Mouse (Mus musculus) spleen, postnatal 36 days (tissue): ENCODE measurements around the gene Snrnp200.
"Not testable (repeated sequence)": the region's sequence is repeated elsewhere in the genome, so short reads cannot be mapped to it uniquely, and the experiment has no call there.

Experiments used
- DNase-seq, 2 experiments: peaks; one replicate each; pipeline ENCODE4 v3.0.0; 2022; ENCODE audit warnings: low spot score in 2 of 2, mixed read lengths in 1 of 2

Gene Snrnp200

DNA sequence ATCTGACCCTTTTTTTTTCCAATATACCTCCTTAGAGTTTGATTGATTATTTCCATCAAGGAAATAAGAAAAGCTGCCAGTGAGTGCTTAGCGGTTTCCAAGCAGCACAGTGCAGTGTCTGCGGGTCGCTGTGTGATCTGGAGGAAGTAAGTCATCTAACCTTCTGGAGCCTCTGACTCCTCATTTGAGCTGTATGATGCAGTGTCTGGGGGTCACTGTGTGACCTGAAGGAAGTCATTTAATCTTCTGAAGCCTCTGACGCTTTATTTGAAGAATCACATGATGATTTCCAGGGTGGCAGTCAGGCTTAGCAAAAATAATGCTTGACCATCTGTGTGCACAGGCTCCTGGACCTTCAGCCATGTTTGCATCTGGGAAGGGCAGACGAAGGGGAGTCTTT is 44.6 kb downstream of the Snrnp200 start:
- DNase-seq, result no peak

DNA sequence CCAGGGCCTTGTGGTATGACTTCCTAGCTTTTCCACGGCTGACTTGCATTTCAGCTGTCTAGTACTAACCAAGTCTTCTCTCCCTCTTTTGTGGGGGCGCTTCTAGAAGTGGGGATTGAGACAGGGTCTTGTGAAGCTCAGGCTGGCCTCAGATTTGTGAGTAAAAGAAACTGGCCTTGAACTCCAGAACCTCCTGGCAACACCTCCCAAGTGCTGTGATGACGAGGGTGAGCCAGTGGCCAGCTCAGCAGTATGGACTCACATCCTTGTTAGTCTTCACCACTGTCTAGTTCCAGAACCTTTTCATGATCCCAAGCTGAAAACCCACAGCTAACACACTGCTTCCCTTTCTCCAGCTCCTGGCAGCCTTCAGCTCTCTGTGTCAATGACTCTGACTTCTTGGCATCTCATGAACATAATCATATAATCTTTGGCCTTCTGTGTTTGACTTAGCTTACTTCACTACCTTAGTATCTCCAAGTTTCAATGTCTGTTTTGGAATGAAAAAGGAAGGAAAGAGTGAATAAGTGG is 46.5 kb downstream of the Snrnp200 start:
- no peak for DNase-seq

GRCm38 (mm10) chr2:127255294-127255693 is 47.1 kb downstream of the Snrnp200 start:
- no peak for DNase-seq

GRCm38 (mm10) chr2:127259340-127259739 is 51.2 kb downstream of the Snrnp200 start:
- no peak for DNase-seq

GRCm38 (mm10) chr2:127262480-127262879 is 54.3 kb downstream of the Snrnp200 start:
- no peak for DNase-seq

DNA sequence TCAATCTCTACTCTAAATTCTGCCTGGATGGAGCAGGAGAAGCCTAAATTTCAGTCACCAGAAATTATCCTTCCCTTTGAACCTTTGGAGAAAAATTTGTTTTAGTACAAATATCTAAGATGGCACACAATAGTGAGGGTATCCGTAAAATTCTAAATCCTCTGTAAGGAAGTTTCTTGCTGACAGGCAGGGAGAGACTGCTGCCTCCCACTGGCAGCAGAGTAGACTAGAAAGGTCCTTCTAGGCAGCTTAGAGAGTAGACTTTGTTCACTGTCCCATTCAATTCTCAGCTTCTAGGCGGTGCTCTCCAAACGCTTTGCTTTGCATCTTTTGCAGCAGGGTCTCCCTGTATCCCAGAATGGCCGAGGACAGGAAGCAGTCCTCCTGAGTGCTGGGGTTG is 59.7 kb downstream of the Snrnp200 start:
- DNase-seq, result no peak

- DNase-seq, result peak; percentile 97
Observed at GRCm38 (mm10) chr2:127269491-127270299, 61.5 kb downstream of the Snrnp200 start, which contains the start of gene Stard7. Gene Stard7 (plus strand): TSS chr2:127270218.

- DNase-seq, result peak; percentile 87
Observed at GRCm38 (mm10) chr2:127270300-127271041, 62.3 kb downstream of the Snrnp200 start.

- no peak for DNase-seq
Observed at GRCm38 (mm10) chr2:127271042-127271515, 62.9 kb downstream of the Snrnp200 start.

DNA sequence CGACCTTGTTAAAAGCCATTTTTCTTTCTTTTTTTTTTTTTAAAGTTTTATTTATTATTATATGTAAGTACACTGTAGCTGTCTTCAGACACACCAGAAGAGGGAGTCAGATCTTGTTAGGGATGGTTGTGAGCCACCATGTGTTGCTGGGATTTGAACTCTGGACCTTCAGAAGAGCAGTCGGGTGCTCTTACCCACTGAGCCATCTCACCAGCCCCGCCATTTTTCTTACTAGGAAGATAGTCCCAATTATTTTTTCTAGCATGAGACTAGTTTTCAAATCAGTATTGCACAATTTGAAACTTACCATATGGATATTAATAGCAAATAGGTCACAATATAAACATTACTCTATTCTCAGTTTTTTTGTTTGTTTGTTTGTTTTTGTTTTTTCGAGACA is 63.9 kb downstream of the Snrnp200 start:
- not testable (repeated sequence) for DNase-seq

GRCm38 (mm10) chr2:127272806-127273205 is 64.6 kb downstream of the Snrnp200 start:
- DNase-seq, result peak in 1 of 2 experiments; percentile 17

DNA sequence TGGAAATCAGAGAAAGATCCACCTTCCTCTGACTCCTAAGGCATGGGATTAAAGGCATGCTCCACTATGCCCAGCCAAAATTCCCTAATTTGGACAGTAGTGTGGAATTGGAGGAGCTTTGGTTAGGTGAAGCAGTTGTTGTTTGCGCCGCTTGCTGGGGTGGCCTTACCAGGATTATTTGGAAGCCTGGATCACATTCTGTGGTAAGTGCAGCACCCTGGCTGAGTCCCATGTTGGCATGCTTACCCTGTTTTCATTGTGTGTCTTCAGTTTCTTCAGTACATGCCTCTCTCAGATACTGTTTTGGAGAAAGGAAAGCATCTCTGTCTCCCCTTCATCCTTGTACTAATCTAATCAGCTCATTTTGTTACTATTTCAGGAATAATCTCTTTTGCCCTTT is 66.4 kb downstream of the Snrnp200 start:
- no peak for DNase-seq

- no peak for DNase-seq
Observed at GRCm38 (mm10) chr2:127275551-127276320, 67.5 kb downstream of the Snrnp200 start.

GRCm38 (mm10) chr2:127278162-127278561 is 70.0 kb downstream of the Snrnp200 start:
- peak in 1 of 2 experiments; percentile 20 for DNase-seq
